Mouse (Mus musculus): ENCODE data around the gene Mrps36.

GRCm38 (mm10) chr13:100746090-100746489 is 1.6 kb upstream of the Mrps36 start:
- TF ChIP-seq CTCF (IDR thresholded peaks at IDR 0.05; ENCODE audit: low read depth), result no peak
- TF ChIP-seq EP300 (optimal IDR thresholded peaks at IDR 0.05), result no peak
